Mouse (Mus musculus) CD4-positive, CD25-positive, alpha-beta regulatory T cell, adult 2 months (primary cell): ENCODE data around the gene Dpf3.
A peak's percentile ranks its signal among the peaks of the same experiment; 100 is the strongest.

Experiments used
- DNase-seq: peaks from one replicate; pipeline ENCODE4 v3.0.0-alpha.2; 2012; ENCODE audit warnings: low read depth, low spot score

Gene Dpf3

GRCm38 (mm10) chr12:83496736-83497135 is 9.2 kb upstream of the Dpf3 start:
- DNase-seq, result no peak

- no peak for DNase-seq
Measured at GRCm38 (mm10) chr12:83496336-83496735, 8.8 kb upstream of the Dpf3 start.

GRCm38 (mm10) chr12:83495961-83496282 is 8.4 kb upstream of the Dpf3 start:
- DNase-seq, result no peak

GRCm38 (mm10) chr12:83495248-83495960 is 7.9 kb upstream of the Dpf3 start:
- DNase-seq, result no peak

GRCm38 (mm10) chr12:83494196-83494595 is 6.7 kb upstream of the Dpf3 start:
- DNase-seq, result no peak

GRCm38 (mm10) chr12:83492808-83493207 is 5.3 kb upstream of the Dpf3 start:
- DNase-seq, result no peak

- DNase-seq, result peak; percentile 60
Measured at GRCm38 (mm10) chr12:83491609-83492008, 4.1 kb upstream of the Dpf3 start.

GRCm38 (mm10) chr12:83489748-83490147 is 2.2 kb upstream of the Dpf3 start:
- DNase-seq, result peak; percentile 20

- peak; percentile 29 for DNase-seq
Measured at GRCm38 (mm10) chr12:83488211-83488941, 860 bp upstream of the Dpf3 start.

- DNase-seq, result peak; percentile 43
Measured at GRCm38 (mm10) chr12:83486671-83487461, 650 bp downstream of the Dpf3 start.

GRCm38 (mm10) chr12:83485911-83486670 is 1.4 kb downstream of the Dpf3 start:
- peak; percentile 41 for DNase-seq

GRCm38 (mm10) chr12:83484855-83485745 is 2.4 kb downstream of the Dpf3 start:
- DNase-seq, result peak; percentile 31

- no peak for DNase-seq
Measured at GRCm38 (mm10) chr12:83483653-83484052, 3.9 kb downstream of the Dpf3 start.

- no peak for DNase-seq
Measured at GRCm38 (mm10) chr12:83481439-83481838, 6.1 kb downstream of the Dpf3 start.

GRCm38 (mm10) chr12:83479818-83480401 is 7.6 kb downstream of the Dpf3 start:
- DNase-seq, result no peak

GRCm38 (mm10) chr12:83479140-83479539 is 8.4 kb downstream of the Dpf3 start:
- no peak for DNase-seq

- no peak for DNase-seq
Measured at GRCm38 (mm10) chr12:83476277-83476676, 11.2 kb downstream of the Dpf3 start.

GRCm38 (mm10) chr12:83475419-83475818 is 12.1 kb downstream of the Dpf3 start:
- no peak for DNase-seq

GRCm38 (mm10) chr12:83473987-83474600 is 13.4 kb downstream of the Dpf3 start:
- no peak for DNase-seq

GRCm38 (mm10) chr12:83471760-83472159 is 15.8 kb downstream of the Dpf3 start:
- DNase-seq, result no peak
